Mouse (Mus musculus) C2C12 (cell line): ENCODE data around the gene Mrm3. TPM values are rescaled to one million over a fixed set of nuclear protein-coding genes. Genes with fewer than 3 reads are reported as not detected.

Experiments used
- H3K27me3 ChIP-seq: one replicate; pipeline ENCODE4 v1.6.1; 2011; ENCODE audit not compliant: control insufficient read depth, insufficient read depth, insufficient read length
- H3K36me3 ChIP-seq: one replicate; pipeline ENCODE4 v1.6.1; 2011; ENCODE audit not compliant: control insufficient read depth, insufficient read depth
- H3K4me3 ChIP-seq: one replicate; pipeline ENCODE4 v1.5.1; 2011; ENCODE audit warnings: mild to moderate bottlenecking, control low read depth; ENCODE audit not compliant: poor library complexity, insufficient read depth, severe bottlenecking
- H3K79me2 ChIP-seq: one replicate; pipeline ENCODE4 v1.6.1; 2011; ENCODE audit not compliant: control insufficient read depth, insufficient read depth
- H3K79me3 ChIP-seq: one replicate; pipeline ENCODE4 v1.6.1; 2011; ENCODE audit warnings: low read depth, control low read depth
- H3ac ChIP-seq: one replicate; pipeline ENCODE3; 2011; ENCODE audit warnings: low read depth; ENCODE audit not compliant: control insufficient read depth, insufficient read length
- CEBPB ChIP-seq: IDR thresholded peaks from one replicate; pipeline ENCODE4 v1.6.1; 2011; ENCODE audit warnings: low read depth, mild to moderate bottlenecking, control low read depth, moderate library complexity
- CTCF ChIP-seq: IDR thresholded peaks from one replicate; pipeline ENCODE4 v1.5.1; 2011; ENCODE audit not compliant: control insufficient read depth, insufficient read depth, insufficient read length
- FOSL1 ChIP-seq: IDR thresholded peaks from one replicate; pipeline ENCODE4 v1.8.0; 2011; ENCODE audit warnings: mild to moderate bottlenecking, low read length; ENCODE audit not compliant: poor library complexity, insufficient read depth, severe bottlenecking
- MAX ChIP-seq: IDR thresholded peaks from one replicate; pipeline ENCODE4 v1.6.1; 2011; ENCODE audit warnings: mild to moderate bottlenecking, control low read depth
- MYOD1 ChIP-seq: IDR thresholded peaks from one replicate; pipeline ENCODE4 v1.6.1; 2011; ENCODE audit warnings: low read depth; ENCODE audit not compliant: control insufficient read depth, insufficient read length
- MYOG ChIP-seq: IDR thresholded peaks from one replicate; pipeline ENCODE4 v1.6.1; 2011; ENCODE audit not compliant: control insufficient read depth, insufficient read length; ENCODE audit errors: extremely low read depth
- USF1 ChIP-seq: IDR thresholded peaks from one replicate; pipeline ENCODE4 v1.6.1; 2011; ENCODE audit warnings: low read depth, mild to moderate bottlenecking, control low read depth, moderate library complexity
- polyA plus RNA-seq: library from polyadenylated mRNA; unstranded; fragments of >200 nt; fragmentation: generic; extraction: Trizol; gene quantifications from one replicate; pipeline ENCODE4 v1.2.1, GENCODE M21; 2012; ENCODE audit warnings: missing spikeins

The Mrm3 gene
- polyA plus RNA-seq, 1 experiment = 20.9 TPM

GRCm38 (mm10) chr11:76217390-76217800, 26.1 kb upstream of the Mrm3 start, which contains the start of the genes Dbil5 and Gemin4:
Dbil5 (plus strand) TSS chr11:76217608.
Gemin4 (minus strand) TSS chr11:76217664.
- H3K79me2 ChIP-seq = peaks cover 47% of the 10 kb centered on the region
- peaks cover 20% of the 10 kb centered on the region for H3K79me3 ChIP-seq
- peaks cover 48% of the 10 kb centered on the region for H3K36me3 ChIP-seq
- TF ChIP-seq CTCF (peak; percentile 95), MYOG (no peak), MAX (peak; percentile 83)
- peak within 1 kb of the TSS; percentile 90 for H3ac ChIP-seq
- peak within 1 kb of the TSS; percentile 99 for H3K4me3 ChIP-seq
- no peaks in the 10 kb centered on the region for H3K27me3 ChIP-seq

GRCm38 (mm10) chr11:76224631-76225030, 18.9 kb upstream of the Mrm3 start:
- TF ChIP-seq MAX (no peak), USF1 (no peak), CEBPB (no peak), MYOG (no peak), FOSL1 (no peak), CTCF (no peak), MYOD1 (no peak)
- Histone ChIP-seq H3K4me3 (no peak overlapping the region), H3K36me3 (peaks cover 28% of the 10 kb centered on the region), H3ac (no peak overlapping the region), H3K79me3 (no peaks in the 10 kb centered on the region), H3K27me3 (no peaks in the 10 kb centered on the region), H3K79me2 (no peaks in the 10 kb centered on the region)

GRCm38 (mm10) chr11:76225051-76225450, 18.5 kb upstream of the Mrm3 start:
- Histone ChIP-seq H3K4me3 (no peak overlapping the region), H3ac (no peak overlapping the region), H3K36me3 (peaks cover 23% of the 10 kb centered on the region), H3K79me2 (no peaks in the 10 kb centered on the region), H3K27me3 (no peaks in the 10 kb centered on the region), H3K79me3 (no peaks in the 10 kb centered on the region)
- TF ChIP-seq MYOG = no peak
- TF ChIP-seq FOSL1 = no peak
- TF ChIP-seq USF1 = no peak
- no peak for TF ChIP-seq CEBPB
- TF ChIP-seq MYOD1 = no peak
- TF ChIP-seq CTCF = no peak
- no peak for TF ChIP-seq MAX

- H3K36me3 ChIP-seq = peaks cover 32% of the 10 kb centered on the region
- no peaks in the 10 kb centered on the region for H3K79me3 ChIP-seq
Measured at GRCm38 (mm10) chr11:76236136-76236535, 7.4 kb upstream of the Mrm3 start.

GRCm38 (mm10) chr11:76239750-76240149, 3.8 kb upstream of the Mrm3 start:
- Histone ChIP-seq H3K79me3 (peaks cover 8% of the 10 kb centered on the region), H3K4me3 (no peak overlapping the region), H3K27me3 (no peaks in the 10 kb centered on the region), H3K36me3 (peaks cover 14% of the 10 kb centered on the region), H3K79me2 (peaks cover 12% of the 10 kb centered on the region), H3ac (no peak overlapping the region)
- TF ChIP-seq CEBPB = no peak
- TF ChIP-seq MYOG = no peak
- TF ChIP-seq MAX = no peak
- TF ChIP-seq MYOD1 = no peak
- no peak for TF ChIP-seq FOSL1
- TF ChIP-seq USF1 = no peak
- no peak for TF ChIP-seq CTCF

More at GRCm38 (mm10) chr11:76236136-76236535, 7.4 kb upstream of the Mrm3 start:
- no peak overlapping the region for H3ac ChIP-seq
- TF ChIP-seq CEBPB (peak; percentile 49), CTCF (no peak)
- no peaks in the 10 kb centered on the region for H3K79me2 ChIP-seq
- H3K27me3 ChIP-seq = no peaks in the 10 kb centered on the region
- H3K4me3 ChIP-seq = no peak overlapping the region

- H3K79me3 ChIP-seq = peaks cover 21% of the 10 kb centered on the region
- H3K79me2 ChIP-seq = peaks cover 35% of the 10 kb centered on the region
- TF ChIP-seq CTCF = no peak
- TF ChIP-seq MYOG = no peak
- no peak for TF ChIP-seq CEBPB
- TF ChIP-seq FOSL1 = no peak
- TF ChIP-seq MAX = no peak
- no peak for TF ChIP-seq MYOD1
- no peak for TF ChIP-seq USF1
- no peaks in the 10 kb centered on the region for H3K27me3 ChIP-seq
- peak overlapping the region; percentile 97 for H3ac ChIP-seq
- H3K4me3 ChIP-seq = peak overlapping the region; percentile 97
- peaks cover 25% of the 10 kb centered on the region for H3K36me3 ChIP-seq
Measured at GRCm38 (mm10) chr11:76243811-76244546, 464 bp downstream of the Mrm3 start.
